Mouse (Mus musculus) embryo, embryonic 11 days (tissue): Measurements from ENCODE around the gene Tpp1.
"Not testable (repeated sequence)": the region's sequence is repeated elsewhere in the genome, so short reads cannot be mapped to it uniquely, and the experiment has no call there.

Experiments
- DNase-seq: peaks from one replicate; pipeline ENCODE4 v3.0.0-alpha.2; 2015

Gene Tpp1

DNA sequence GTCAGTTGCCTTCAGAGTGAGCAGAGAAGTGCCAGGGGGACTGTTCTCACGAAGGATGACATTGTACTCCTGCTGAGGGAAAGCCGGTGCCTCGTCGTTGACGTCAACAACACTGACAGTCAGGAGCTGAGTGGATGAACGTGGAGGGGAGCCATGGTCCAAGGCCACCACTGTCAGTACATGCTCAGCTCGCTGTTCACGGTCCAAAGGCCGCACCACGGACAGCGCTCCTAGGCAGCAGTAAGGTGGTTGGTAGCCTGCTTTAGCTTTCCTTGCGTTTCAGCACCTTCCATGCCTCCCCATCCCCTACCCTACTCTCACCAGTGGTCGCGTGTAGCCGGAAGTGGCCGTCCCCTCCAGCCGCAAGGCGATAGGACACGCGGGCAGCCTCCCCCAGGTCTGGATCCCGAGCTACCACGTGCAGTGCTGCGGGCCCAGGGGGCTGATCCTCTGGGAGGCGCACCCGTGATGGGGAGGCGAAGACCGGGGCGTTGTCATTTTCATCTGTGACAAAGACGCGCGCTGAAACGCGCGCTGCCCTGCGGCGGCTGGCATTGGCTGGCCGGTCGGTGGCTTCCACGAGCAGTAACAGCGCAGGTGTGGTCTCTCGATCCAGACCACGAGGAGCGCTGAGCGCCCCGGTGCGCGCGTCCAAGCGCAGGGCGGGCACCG, 9.9 kb upstream of the Tpp1 start:
- DNase-seq = no peak

- DNase-seq = no peak
Measured at GRCm38 (mm10) chr7:105753281-105753680, 1.2 kb upstream of the Tpp1 start.

GRCm38 (mm10) chr7:105752716-105753115, 681 bp upstream of the Tpp1 start:
- DNase-seq = no peak

- no peak for DNase-seq
Measured at GRCm38 (mm10) chr7:105747776-105748175, 4.3 kb downstream of the Tpp1 start.

DNA sequence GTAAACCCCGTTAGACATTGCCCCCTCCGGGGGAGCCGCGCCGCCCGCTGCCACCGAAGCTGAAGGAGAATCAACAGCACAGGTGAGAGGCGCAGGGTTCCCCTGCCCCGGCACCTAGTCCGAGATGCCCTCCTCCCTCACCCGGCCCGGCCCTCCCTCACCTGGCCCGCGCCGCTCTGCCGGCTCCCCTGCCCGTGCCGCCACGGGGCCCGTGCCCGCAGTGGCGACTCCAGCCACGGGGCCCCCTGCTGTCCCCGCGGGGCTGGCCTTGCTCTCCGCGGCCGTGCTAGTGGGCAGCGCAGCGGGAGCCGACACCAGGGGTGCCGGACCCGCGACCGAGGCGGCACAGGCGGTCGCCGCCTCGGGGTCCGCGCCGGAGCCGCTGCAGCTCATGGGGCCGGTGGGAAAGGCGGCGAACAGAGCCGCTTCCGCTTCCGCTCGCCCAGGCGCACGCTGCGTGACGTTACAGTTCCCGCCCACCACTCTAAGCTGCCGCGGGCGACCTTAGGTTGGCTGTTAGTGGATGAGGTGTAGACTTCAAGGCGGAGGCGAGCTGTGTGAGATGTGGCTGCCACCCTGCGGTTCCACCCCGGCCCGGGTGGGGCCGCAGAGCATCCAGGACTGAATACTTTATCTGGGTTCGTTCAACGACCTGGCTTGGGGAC, 8.0 kb downstream of the Tpp1 start, which contains the start of gene Taf10:
Gene Taf10, minus strand, starts transcription at position 436 of the 665 bp plus-strand sequence.
- peak; percentile 97 for DNase-seq

DNA sequence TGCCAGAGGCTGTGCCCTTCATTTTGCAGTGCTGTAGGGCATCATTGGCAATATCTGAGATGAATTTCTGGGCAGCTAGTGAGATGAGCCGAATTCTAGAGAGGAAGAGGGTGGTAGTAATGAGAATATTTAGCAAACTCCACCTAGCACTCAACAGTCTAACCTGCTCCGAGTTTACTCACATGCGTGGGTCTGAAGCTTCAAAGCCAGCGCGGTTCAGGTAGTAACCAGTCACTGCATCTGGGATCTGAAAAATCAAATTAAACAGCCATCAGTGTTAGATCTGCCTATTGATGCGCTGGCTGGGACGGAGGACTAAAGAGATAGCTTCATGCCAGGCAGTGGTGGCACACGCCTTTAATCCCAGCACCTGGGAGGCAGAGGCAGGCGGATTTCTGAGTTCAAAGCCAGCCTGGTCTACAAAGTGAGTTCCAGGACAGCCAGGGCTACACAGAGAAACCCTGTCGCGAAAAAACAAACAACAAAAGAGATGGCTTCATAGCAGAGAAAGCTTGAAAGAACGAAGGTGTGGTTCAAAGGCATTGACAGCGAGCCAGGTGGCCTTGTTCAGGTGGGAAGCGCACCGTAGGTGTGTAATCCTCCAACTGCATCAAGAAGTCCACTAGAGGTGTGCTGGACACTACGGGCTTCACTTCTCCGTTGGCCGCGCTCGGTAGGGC, 8.6 kb downstream of the Tpp1 start:
- not testable (repeated sequence) for DNase-seq

GRCm38 (mm10) chr7:105742539-105743215, 9.4 kb downstream of the Tpp1 start:
- DNase-seq = not testable (repeated sequence)

DNA sequence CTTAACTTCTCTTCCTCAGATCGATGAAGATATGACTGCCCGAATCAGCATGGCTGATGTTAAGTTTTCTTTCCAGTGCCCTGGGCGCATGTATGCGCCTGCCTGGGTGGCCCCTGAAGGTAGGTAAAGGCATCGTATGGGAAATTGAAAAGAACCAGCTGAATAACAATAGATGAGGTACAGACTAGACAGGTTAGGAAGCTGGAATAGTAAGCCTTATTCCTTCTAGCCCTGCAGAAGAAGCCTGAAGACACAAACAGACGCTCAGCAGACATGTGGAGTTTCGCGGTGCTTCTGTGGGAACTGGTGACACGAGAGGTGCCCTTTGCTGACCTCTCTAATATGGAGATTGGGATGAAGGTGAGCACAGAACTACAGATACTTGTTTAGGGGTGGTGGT, 10.1 kb downstream of the Tpp1 start:
- no peak for DNase-seq

DNA sequence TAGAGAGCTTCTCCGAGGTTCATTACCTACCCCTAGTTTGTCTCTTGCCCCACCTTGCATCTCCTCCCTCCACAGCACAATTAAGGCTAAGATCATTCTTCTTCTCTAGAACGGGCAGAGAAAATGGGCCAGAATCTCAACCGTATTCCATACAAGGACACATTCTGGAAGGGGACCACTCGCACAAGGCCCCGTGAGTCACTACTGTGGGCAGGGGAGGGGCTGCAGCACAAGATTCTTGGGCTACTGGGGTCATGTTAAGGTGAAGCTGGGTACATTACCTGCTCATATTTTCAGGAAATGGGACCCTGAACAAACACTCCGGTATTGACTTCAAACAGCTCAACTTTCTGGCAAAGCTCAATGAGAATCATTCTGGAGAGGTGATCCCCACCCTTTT, 11.2 kb downstream of the Tpp1 start:
- DNase-seq = no peak

DNA sequence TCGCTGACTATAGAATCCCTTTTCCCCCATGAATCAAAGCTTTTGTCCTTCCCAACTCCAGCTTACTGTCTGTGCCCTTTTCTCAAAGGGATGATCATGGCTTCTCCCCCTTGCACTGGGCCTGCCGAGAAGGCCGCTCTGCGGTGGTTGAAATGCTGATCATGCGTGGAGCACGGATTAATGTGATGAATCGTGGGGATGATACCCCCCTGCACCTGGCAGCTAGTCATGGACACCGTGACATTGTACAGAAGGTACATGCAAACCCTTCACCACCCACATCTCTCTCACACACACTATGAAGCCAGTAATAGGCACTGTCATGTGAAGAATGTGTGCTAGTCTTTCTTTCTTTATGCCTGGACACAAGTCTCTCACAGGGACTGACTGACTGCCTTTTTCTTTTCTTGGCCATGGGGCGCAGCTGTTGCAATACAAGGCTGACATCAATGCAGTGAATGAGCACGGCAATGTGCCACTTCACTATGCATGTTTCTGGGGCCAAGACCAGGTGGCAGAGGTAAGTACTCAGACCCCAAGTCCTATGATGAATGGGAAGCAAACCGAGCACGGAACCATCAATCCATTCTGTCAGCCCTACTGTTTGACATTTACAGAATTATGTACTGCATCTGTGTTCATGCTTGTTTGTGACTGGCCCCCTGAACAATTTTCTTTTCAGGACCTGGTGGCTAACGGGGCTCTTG, 11.8 kb downstream of the Tpp1 start:
- no peak for DNase-seq

- peak; percentile 82 for DNase-seq
Measured at GRCm38 (mm10) chr7:105738948-105739347, 13.1 kb downstream of the Tpp1 start.

GRCm38 (mm10) chr7:105738286-105738685, 13.7 kb downstream of the Tpp1 start:
- no peak for DNase-seq

GRCm38 (mm10) chr7:105737648-105738047, 14.4 kb downstream of the Tpp1 start:
- DNase-seq = no peak

- peak; percentile 50 for DNase-seq
Measured at GRCm38 (mm10) chr7:105736911-105737521, 15.0 kb downstream of the Tpp1 start, which contains the start of gene Rrp8. Gene Rrp8, minus strand, starts transcription at chr7:105737385.

- peak; percentile 95 for DNase-seq
Measured at GRCm38 (mm10) chr7:105736264-105736901, 15.7 kb downstream of the Tpp1 start, which contains the start of gene Ilk. Gene Ilk, plus strand, starts transcription at chr7:105736592.

GRCm38 (mm10) chr7:105735464-105735863, 16.6 kb downstream of the Tpp1 start:
- not testable (repeated sequence) for DNase-seq

DNA sequence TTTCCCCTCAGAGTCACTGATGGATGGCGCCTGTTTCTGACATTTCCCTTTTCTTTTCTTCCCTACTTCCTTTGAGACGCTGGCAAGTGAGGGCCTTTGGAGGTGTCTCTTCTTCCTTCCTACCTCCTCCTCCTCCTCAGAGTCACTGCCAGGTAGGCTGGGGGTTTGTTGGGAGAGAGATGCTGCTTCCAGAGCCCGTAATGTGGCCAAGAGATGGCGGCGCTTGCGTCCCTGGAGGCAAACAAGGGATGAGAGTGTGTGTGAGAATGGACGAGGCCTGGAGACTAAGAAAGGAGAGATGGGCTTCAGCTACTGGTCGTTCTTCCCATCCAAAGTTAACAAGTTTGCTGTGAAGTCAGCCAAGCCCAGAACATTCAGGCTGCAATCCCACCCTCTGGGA, 17.2 kb downstream of the Tpp1 start:
- DNase-seq = no peak

GRCm38 (mm10) chr7:105733836-105734235, 18.2 kb downstream of the Tpp1 start:
- no peak for DNase-seq

- no peak for DNase-seq
Measured at GRCm38 (mm10) chr7:105728701-105729428, 23.2 kb downstream of the Tpp1 start.

DNA sequence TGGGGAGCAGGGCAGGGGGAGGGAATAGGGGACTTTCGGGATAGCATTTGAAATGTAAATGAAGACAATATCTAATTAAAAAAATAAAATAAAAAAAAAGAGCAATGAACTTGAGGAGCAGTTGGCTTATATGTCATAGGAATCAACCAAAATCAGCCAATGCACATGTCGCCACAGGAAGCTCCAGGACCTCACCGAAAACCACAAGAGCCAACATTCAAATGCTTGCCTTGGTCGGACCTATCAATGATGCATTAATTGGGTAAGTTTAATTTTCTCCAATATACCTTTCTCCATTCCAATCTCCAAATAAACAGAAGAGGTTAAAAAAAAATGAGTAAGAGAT, 25.1 kb downstream of the Tpp1 start:
- DNase-seq = no peak
